Mouse (Mus musculus) frontal cortex, postnatal 14 days (tissue): ENCODE results near the gene Rbpj.

Source experiments
- DNase-seq, 2 experiments: peaks; one replicate each; pipeline ENCODE4 v3.0.0; 2022; ENCODE audit warnings: low spot score in 2 of 2

Rbpj gene

GRCm38 (mm10) chr5:53590875-53591682 is 125.1 kb downstream of the Rbpj start:
- DNase-seq, result peak in 1 of 2 experiments; percentile 18

GRCm38 (mm10) chr5:53591683-53592050 is 125.7 kb downstream of the Rbpj start:
- no peak for DNase-seq

GRCm38 (mm10) chr5:53593080-53593688 is 127.2 kb downstream of the Rbpj start:
- no peak for DNase-seq

GRCm38 (mm10) chr5:53594274-53594673 is 128.3 kb downstream of the Rbpj start:
- no peak for DNase-seq

- DNase-seq, result no peak
Measured at GRCm38 (mm10) chr5:53598510-53598909, 132.6 kb downstream of the Rbpj start.

- DNase-seq, result no peak
Measured at GRCm38 (mm10) chr5:53599116-53599515, 133.2 kb downstream of the Rbpj start.

GRCm38 (mm10) chr5:53602194-53602593 is 136.2 kb downstream of the Rbpj start:
- DNase-seq, result no peak

- DNase-seq, result no peak
Measured at GRCm38 (mm10) chr5:53605450-53605849, 139.5 kb downstream of the Rbpj start.

GRCm38 (mm10) chr5:53607230-53607996 is 141.5 kb downstream of the Rbpj start:
- no peak for DNase-seq

GRCm38 (mm10) chr5:53618844-53619243 is 152.9 kb downstream of the Rbpj start:
- no peak for DNase-seq

- DNase-seq, result no peak
Measured at GRCm38 (mm10) chr5:53632026-53632425, 166.1 kb downstream of the Rbpj start.

GRCm38 (mm10) chr5:53636795-53637194 is 170.8 kb downstream of the Rbpj start:
- no peak for DNase-seq

GRCm38 (mm10) chr5:53637206-53637605 is 171.3 kb downstream of the Rbpj start:
- no peak for DNase-seq

GRCm38 (mm10) chr5:53638647-53639046 is 172.7 kb downstream of the Rbpj start:
- no peak for DNase-seq

- DNase-seq, result no peak
Measured at GRCm38 (mm10) chr5:53646669-53647068, 180.7 kb downstream of the Rbpj start.

- DNase-seq, result no peak
Measured at GRCm38 (mm10) chr5:53647358-53647757, 181.4 kb downstream of the Rbpj start.

GRCm38 (mm10) chr5:53656596-53656995 is 190.6 kb downstream of the Rbpj start:
- no peak for DNase-seq

- DNase-seq, result no peak
Measured at GRCm38 (mm10) chr5:53657925-53658324, 192.0 kb downstream of the Rbpj start.

- no peak for DNase-seq
Measured at GRCm38 (mm10) chr5:53661508-53661907, 195.6 kb downstream of the Rbpj start.

GRCm38 (mm10) chr5:53662413-53662812 is 196.5 kb downstream of the Rbpj start:
- no peak for DNase-seq

- no peak for DNase-seq
Measured at GRCm38 (mm10) chr5:53663665-53664064, 197.7 kb downstream of the Rbpj start.

- DNase-seq, result no peak
Measured at GRCm38 (mm10) chr5:53668021-53668420, 202.1 kb downstream of the Rbpj start.
